Mouse (Mus musculus) ES-E14 (cell line): ENCODE results near the gene Gbgt1. TPM values are rescaled to one million over a fixed set of nuclear protein-coding genes. Genes with fewer than 3 reads are reported as not detected.
A peak's percentile ranks its signal among the peaks of the same experiment; 100 is the strongest.

Experiments used
- DNase-seq: peaks from one replicate; pipeline ENCODE4 v3.0.0-alpha.2; 2013; ENCODE audit warnings: low read depth, low spot score
- H3K27ac ChIP-seq: 2 replicates; pipeline ENCODE4 v1.5.1; 2012; ENCODE audit warnings: low read depth, mild to moderate bottlenecking, low read length, moderate library complexity, mixed read lengths; ENCODE audit not compliant: poor library complexity, insufficient read depth, severe bottlenecking
- H3K36me3 ChIP-seq: 2 replicates; pipeline ENCODE4 v1.6.1; 2012; ENCODE audit warnings: mild to moderate bottlenecking, low read length, moderate library complexity, mixed read lengths; ENCODE audit not compliant: control insufficient read depth, poor library complexity, insufficient read depth, severe bottlenecking
- H3K4me1 ChIP-seq, 2 experiments: fragments of 150-350 bp in 1 of 2; sonication (generic) in 1 of 2; 2 replicates each; pipeline ENCODE4 v1.6.1; 2012; ENCODE audit warnings: low read length in 2 of 2, mild to moderate bottlenecking in 1 of 2, mixed read lengths in 1 of 2; ENCODE audit not compliant: control insufficient read depth in 2 of 2, insufficient read depth in 2 of 2, poor library complexity in 1 of 2
- H3K4me3 ChIP-seq, 2 experiments: fragments of 150-350 bp in 1 of 2; sonication (generic) in 1 of 2; 2 replicates each; pipeline ENCODE4 v1.5.1; 2012; ENCODE audit warnings: low read length in 2 of 2, low read depth in 1 of 2, mild to moderate bottlenecking in 1 of 2, mixed read lengths in 1 of 2; ENCODE audit not compliant: insufficient read depth in 1 of 2, poor library complexity in 1 of 2, severe bottlenecking in 1 of 2
- H3K9ac ChIP-seq: 2 replicates; pipeline ENCODE4 v1.6.1; 2012; ENCODE audit warnings: low read depth, mild to moderate bottlenecking, low read length, mixed read lengths; ENCODE audit not compliant: poor library complexity, insufficient read depth, severe bottlenecking
- H3K9me3 ChIP-seq: fragments of 150-350 bp; sonication (generic); 2 replicates; pipeline ENCODE4 v1.6.1; 2012; ENCODE audit warnings: low read depth, mild to moderate bottlenecking, low read length; ENCODE audit not compliant: control insufficient read depth, insufficient read depth
- CHD2 ChIP-seq: IDR thresholded peaks from 2 replicates; pipeline ENCODE4 v1.6.1; 2014; ENCODE audit warnings: mild to moderate bottlenecking, low read depth, low read length, inconsistent platforms
- HCFC1 ChIP-seq: IDR thresholded peaks from 2 replicates; pipeline ENCODE4 v1.6.1; 2012; ENCODE audit warnings: low read length, inconsistent platforms, borderline replicate concordance; ENCODE audit not compliant: insufficient read depth
- MAFK ChIP-seq: IDR thresholded peaks from 2 replicates; pipeline ENCODE4 v1.6.1; 2014; ENCODE audit warnings: mild to moderate bottlenecking, low read depth, low read length, inconsistent platforms; ENCODE audit not compliant: insufficient read depth
- ZC3H11A ChIP-seq: IDR thresholded peaks from 2 replicates; pipeline ENCODE4 v1.6.1; 2012; ENCODE audit warnings: low read depth, mild to moderate bottlenecking, inconsistent platforms, low read length, borderline replicate concordance
- ZNF384 ChIP-seq: IDR thresholded peaks from 2 replicates; pipeline ENCODE4 v1.6.1; 2012; ENCODE audit warnings: low read depth, low read length, inconsistent platforms
- in situ Hi-C, 2 experiments: fragments of 600-800 bp; cut with MboI; formaldehyde crosslinking; loops; one replicate each; pipeline ENCODE4 v1.15.1; 2025; ENCODE audit warnings: low sequenced_read_pairs in 2 of 2, inconsistent platforms in 1 of 2; ENCODE audit not compliant: unreplicated experiment in 2 of 2
- total RNA-seq: library from RNA; depleted of rRNA; stranded (reverse); fragments of 300-350 nt; gene quantifications from 2 replicates; pipeline ENCODE4 v1.2.3, GENCODE M21; 2012

The Gbgt1 gene
- total RNA-seq, 1 experiment, result 1.4 TPM

GRCm38 (mm10) chr2:28533901-28534435, 37.3 kb downstream of the Gbgt1 start:
- H3K4me3 ChIP-seq, result peak overlapping the region in 1 of 2 experiments; percentile 75; a peak in 2 of 4 replicates
- H3K9ac ChIP-seq, result no peak overlapping the region

GRCm38 (mm10) chr2:28534436-28535262, 38.0 kb downstream of the Gbgt1 start:
- Histone ChIP-seq H3K4me1 (peaks cover 2 to 15% of the 10 kb centered on the region in 2 experiments; a peak in 2 of 4 replicates), H3K36me3 (no peaks in the 10 kb centered on the region), H3K27ac (no peak overlapping the region), H3K9ac (no peak overlapping the region), H3K9me3 (no peaks in the 10 kb centered on the region), H3K4me3 (no peak overlapping the region)
- TF ChIP-seq HCFC1, result no peak
- TF ChIP-seq ZC3H11A, result no peak
- TF ChIP-seq MAFK, result no peak
- no peak for TF ChIP-seq CHD2
- no peak for TF ChIP-seq ZNF384
- DNase-seq, result no peak
- in situ Hi-C loops, result no loop called here

More at GRCm38 (mm10) chr2:28533901-28534435, 37.3 kb downstream of the Gbgt1 start:
- peaks cover 2 to 16% of the 10 kb centered on the region in 2 experiments; a peak in 2 of 4 replicates for H3K4me1 ChIP-seq
- H3K27ac ChIP-seq, result no peak overlapping the region
- H3K36me3 ChIP-seq, result no peaks in the 10 kb centered on the region
- DNase-seq, result no peak
- H3K9me3 ChIP-seq, result no peaks in the 10 kb centered on the region
- in situ Hi-C loops, result no loop called here
- no peak for TF ChIP-seq ZNF384
- no peak for TF ChIP-seq MAFK
- no peak for TF ChIP-seq ZC3H11A
- TF ChIP-seq HCFC1, result no peak
- no peak for TF ChIP-seq CHD2

- H3K9ac ChIP-seq, result no peak overlapping the region
- no peak overlapping the region for H3K4me3 ChIP-seq
- in situ Hi-C loops, result no loop called here
- no peaks in the 10 kb centered on the region for H3K36me3 ChIP-seq
- H3K4me1 ChIP-seq, result peaks cover 2 to 15% of the 10 kb centered on the region in 2 experiments; a peak in 2 of 4 replicates
- TF ChIP-seq MAFK (no peak), ZC3H11A (no peak), CHD2 (no peak), HCFC1 (no peak), ZNF384 (no peak)
- DNase-seq, result no peak
- H3K27ac ChIP-seq, result no peak overlapping the region
- no peaks in the 10 kb centered on the region for H3K9me3 ChIP-seq
Measured at GRCm38 (mm10) chr2:28535263-28535540, 38.5 kb downstream of the Gbgt1 start.

- no peak overlapping the region for H3K4me3 ChIP-seq
- H3K4me1 ChIP-seq, result peaks cover 2 to 15% of the 10 kb centered on the region in 2 experiments; a peak in 2 of 4 replicates
- in situ Hi-C loops, result no loop called here
- H3K9ac ChIP-seq, result no peak overlapping the region
- TF ChIP-seq HCFC1, result no peak
- no peak for TF ChIP-seq ZC3H11A
- TF ChIP-seq CHD2, result no peak
- TF ChIP-seq ZNF384, result no peak
- no peak for TF ChIP-seq MAFK
- no peak overlapping the region for H3K27ac ChIP-seq
- H3K36me3 ChIP-seq, result no peaks in the 10 kb centered on the region
- DNase-seq, result no peak
- H3K9me3 ChIP-seq, result no peaks in the 10 kb centered on the region
Measured at GRCm38 (mm10) chr2:28535650-28536049, 39.0 kb downstream of the Gbgt1 start.
